Mouse (Mus musculus) heart, embryonic 14.5 days (tissue): ENCODE measurements at regions not wholly inside any gene's neighbourhood (a gene's known extent, or its start where the extent isn't known, plus 50 kb on each side); places are given as distances from the start of the nearest gene placed in this dataset.

Experiments used
- ATAC-seq: fragments of 200-750 bp; cut with Nextera tagmentation; 2 replicates; pipeline ENCODE4 v1.8.0; 2017; ENCODE audit warnings: low read depth, moderate TSS enrichment; ENCODE audit not compliant: insufficient number of reproducible peaks, insufficient read depth, low FRiP score
- H3K27ac ChIP-seq, 2 experiments: fragments of 200-500 bp in 1 of 2; fragments of 300-500 bp in 1 of 2; sonication (generic) in 1 of 2; replicated peaks in 1 of 2; 2 replicates each; pipeline ENCODE4 v1.5.1; 2012 to 2014; ENCODE audit warnings: low read depth in 2 of 2, low read length in 2 of 2, control low read depth in 1 of 2, mild to moderate bottlenecking in 1 of 2, mixed read lengths in 1 of 2; ENCODE audit not compliant: control insufficient read depth in 1 of 2, insufficient read depth in 1 of 2
- H3K27me3 ChIP-seq: fragments of 300-500 bp; sonication (generic); 2 replicates; pipeline ENCODE4 v1.6.1; 2014; ENCODE audit warnings: mild to moderate bottlenecking, low read length, control low read depth; ENCODE audit not compliant: control insufficient read depth, insufficient read depth
- H3K36me3 ChIP-seq: fragments of 300-500 bp; sonication (generic); 2 replicates; pipeline ENCODE4 v1.6.1; 2014; ENCODE audit warnings: mild to moderate bottlenecking, control low read depth, low read length, mixed read lengths; ENCODE audit not compliant: control insufficient read depth, insufficient read depth
- H3K4me1 ChIP-seq, 2 experiments: fragments of 200-500 bp in 1 of 2; fragments of 300-500 bp in 1 of 2; sonication (generic) in 1 of 2; 2 replicates each; pipeline ENCODE4 v1.6.1; 2012 to 2014; ENCODE audit warnings: low read length in 2 of 2, control low read depth in 1 of 2, mixed read lengths in 1 of 2; ENCODE audit not compliant: control insufficient read depth in 2 of 2, insufficient read depth in 2 of 2
- H3K4me2 ChIP-seq: fragments of 300-500 bp; sonication (generic); 2 replicates; pipeline ENCODE4 v1.6.1; 2014; ENCODE audit warnings: mild to moderate bottlenecking, low read length
- H3K4me3 ChIP-seq, 2 experiments: fragments of 200-500 bp in 1 of 2; fragments of 300-500 bp in 1 of 2; sonication (generic) in 1 of 2; 2 replicates each; pipeline ENCODE4 v1.5.1; 2012 to 2014; ENCODE audit warnings: low read length in 2 of 2, mild to moderate bottlenecking in 2 of 2, control low read depth in 1 of 2, low read depth in 1 of 2, moderate library complexity in 1 of 2; ENCODE audit not compliant: control insufficient read depth in 1 of 2, insufficient read depth in 1 of 2
- H3K9ac ChIP-seq: fragments of 300-500 bp; sonication (generic); 2 replicates; pipeline ENCODE4 v1.6.1; 2014; ENCODE audit warnings: mild to moderate bottlenecking, low read length
- H3K9me3 ChIP-seq: fragments of 300-500 bp; sonication (generic); 2 replicates; pipeline ENCODE4 v1.6.1; 2016; ENCODE audit warnings: low read length, control low read depth; ENCODE audit not compliant: control insufficient read depth
- WGBS: fragments of 180-500 bp; shearing (Covaris S2); extraction: QIAGEN DNeasy Blood & Tissue Kit; methylation state at CpG from one replicate; pipeline ENCODE4 v1.1.7; 2014; 5-methylcytosine and 5-hydroxymethylcytosine counted together

GRCm38 (mm10) chr6:143414590-143415382 lies 247.8 kb downstream of the Etnk1 start:
- Histone ChIP-seq H3K4me3 (no peak overlapping the region), H3K4me2 (no peak overlapping the region)
- WGBS = 77% methylated on average over 27 of the region's 27 CpGs

DNA sequence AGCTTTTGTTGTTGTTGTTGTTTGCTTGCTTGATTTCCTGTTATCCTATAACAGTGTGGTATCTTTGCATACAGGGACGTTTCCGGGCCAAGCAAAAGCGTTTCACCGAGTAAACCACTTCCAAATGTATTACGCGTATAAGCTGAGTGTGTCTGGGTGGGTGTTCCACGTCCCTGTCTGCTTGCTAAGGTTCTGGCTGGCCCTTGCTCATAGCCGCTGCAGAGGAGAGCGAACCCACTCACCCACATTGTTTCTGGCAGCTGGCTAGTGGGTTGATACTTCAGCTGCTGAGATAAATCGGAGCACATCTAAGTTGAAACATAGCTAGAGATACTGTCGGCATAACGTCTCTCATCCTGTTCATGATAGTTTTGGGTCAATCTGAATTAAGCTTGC lies 248.4 kb downstream of the Etnk1 start:
- Histone ChIP-seq H3K4me1 (0 out of 4 replicates have a peak, but pooled peaks cover 0 to 2% of the 10 kb centered on the region in 2 experiments), H3K4me3 (no peak overlapping the region), H3K4me2 (no peak overlapping the region), H3K36me3 (no peaks in the 10 kb centered on the region), H3K27me3 (no peaks in the 10 kb centered on the region), H3K9me3 (0 out of 2 replicates have a peak, but pooled peaks cover 3% of the 10 kb centered on the region), H3K27ac (no peak overlapping the region), H3K9ac (no peak overlapping the region)
- ATAC-seq = no peak
- WGBS = 81% methylated on average over 12 of the region's 12 CpGs

More at GRCm38 (mm10) chr6:143414590-143415382, 247.8 kb downstream of the Etnk1 start:
- ATAC-seq = no peak
- Histone ChIP-seq H3K4me1 (0 out of 4 replicates have a peak, but pooled peaks cover 0 to 2% of the 10 kb centered on the region in 2 experiments), H3K27ac (no peak overlapping the region), H3K27me3 (no peaks in the 10 kb centered on the region), H3K9ac (no peak overlapping the region), H3K9me3 (0 out of 2 replicates have a peak, but pooled peaks cover 3% of the 10 kb centered on the region), H3K36me3 (no peaks in the 10 kb centered on the region)

- Histone ChIP-seq H3K27ac (no peak overlapping the region), H3K4me2 (no peak overlapping the region), H3K9me3 (0 out of 2 replicates have a peak, but pooled peaks cover 3% of the 10 kb centered on the region), H3K4me1 (no peaks in the 10 kb centered on the region), H3K27me3 (no peaks in the 10 kb centered on the region), H3K9ac (no peak overlapping the region), H3K4me3 (no peak overlapping the region), H3K36me3 (no peaks in the 10 kb centered on the region)
- WGBS = 82% methylated on average over 7 of the region's 7 CpGs
- no peak for ATAC-seq
These were observed 252.9 kb downstream of the Etnk1 start for GRCm38 (mm10) chr6:143419872-143420271.

GRCm38 (mm10) chr6:143423026-143423425 lies 256.0 kb downstream of the Etnk1 start:
- Histone ChIP-seq H3K9me3 (no peaks in the 10 kb centered on the region), H3K27me3 (no peaks in the 10 kb centered on the region), H3K4me1 (no peaks in the 10 kb centered on the region), H3K27ac (no peak overlapping the region), H3K9ac (no peak overlapping the region), H3K36me3 (no peaks in the 10 kb centered on the region), H3K4me3 (no peak overlapping the region), H3K4me2 (no peak overlapping the region)
- ATAC-seq = no peak
- 91% methylated on average over 14 of the region's 14 CpGs for WGBS

DNA sequence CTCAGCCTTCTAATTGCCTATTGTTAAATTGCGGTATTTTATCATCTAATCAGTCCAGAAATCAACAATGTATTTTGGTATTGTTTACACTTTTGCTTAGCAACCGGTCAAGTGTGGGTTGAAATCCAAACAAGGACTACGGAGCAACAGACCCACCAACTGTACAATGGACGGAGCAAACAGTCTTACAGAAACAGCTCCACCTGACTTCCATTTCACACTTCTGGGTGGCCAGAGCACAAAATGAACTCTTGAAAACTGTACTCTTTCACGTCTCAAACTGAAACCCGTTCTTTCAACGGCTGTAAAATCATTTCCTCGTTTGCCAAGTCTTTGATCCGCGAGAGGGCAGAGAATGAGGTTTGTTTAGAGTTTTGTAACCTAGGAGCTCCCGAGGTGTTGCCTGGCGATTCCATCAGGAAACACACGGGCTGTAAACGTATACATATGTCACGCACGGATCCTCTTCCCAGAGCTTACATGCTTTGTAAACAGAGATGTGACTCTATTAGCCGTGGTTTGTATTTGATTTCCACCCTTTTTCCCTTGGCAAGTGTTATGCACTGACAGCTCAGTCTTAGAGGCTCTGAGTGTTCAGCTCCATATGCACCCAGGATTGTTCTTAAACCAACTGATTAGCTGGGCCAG lies 258.3 kb downstream of the Etnk1 start:
- WGBS = 80% methylated on average over 17 of the region's 17 CpGs
- Histone ChIP-seq H3K36me3 (no peaks in the 10 kb centered on the region), H3K4me2 (no peak overlapping the region), H3K9ac (no peak overlapping the region), H3K27me3 (no peaks in the 10 kb centered on the region), H3K4me3 (no peak overlapping the region), H3K4me1 (no peaks in the 10 kb centered on the region), H3K9me3 (no peaks in the 10 kb centered on the region), H3K27ac (no peak overlapping the region)
- no peak for ATAC-seq

DNA sequence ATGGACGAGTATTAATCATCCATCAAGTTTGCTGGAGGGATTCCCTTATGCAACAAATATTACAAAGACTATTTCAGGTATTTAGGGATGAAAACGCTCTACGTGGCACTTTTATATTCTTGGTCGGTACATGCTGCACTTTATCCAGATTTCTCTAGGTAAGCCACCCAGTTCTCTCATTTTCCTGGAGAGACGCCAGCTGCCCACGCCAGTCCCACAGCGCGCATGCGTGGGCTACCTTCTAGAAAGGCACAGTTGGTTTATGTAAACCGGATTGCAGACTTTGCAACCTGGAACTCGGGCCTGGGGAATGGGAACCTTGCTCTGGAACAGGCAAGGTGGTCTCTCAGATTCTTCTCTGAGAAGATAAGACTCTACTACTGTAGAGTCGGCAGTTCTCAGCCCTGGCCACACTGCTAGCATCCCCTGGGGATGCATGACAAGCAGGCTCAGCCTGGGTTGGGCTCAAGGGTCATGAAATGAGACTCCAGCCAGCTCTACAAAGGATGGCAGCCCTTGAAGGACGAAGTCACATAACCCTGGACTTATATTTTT lies 265.0 kb downstream of the Etnk1 start:
- H3K27ac ChIP-seq = no peak overlapping the region
- H3K9ac ChIP-seq = no peak overlapping the region
- H3K27me3 ChIP-seq = no peaks in the 10 kb centered on the region
- no peak overlapping the region for H3K4me3 ChIP-seq
- no peak overlapping the region for H3K4me2 ChIP-seq
- H3K4me1 ChIP-seq = no peaks in the 10 kb centered on the region
- WGBS = 85% methylated on average over 13 of the region's 13 CpGs
- no peaks in the 10 kb centered on the region for H3K36me3 ChIP-seq
- no peak for ATAC-seq
- no peaks in the 10 kb centered on the region for H3K9me3 ChIP-seq

DNA sequence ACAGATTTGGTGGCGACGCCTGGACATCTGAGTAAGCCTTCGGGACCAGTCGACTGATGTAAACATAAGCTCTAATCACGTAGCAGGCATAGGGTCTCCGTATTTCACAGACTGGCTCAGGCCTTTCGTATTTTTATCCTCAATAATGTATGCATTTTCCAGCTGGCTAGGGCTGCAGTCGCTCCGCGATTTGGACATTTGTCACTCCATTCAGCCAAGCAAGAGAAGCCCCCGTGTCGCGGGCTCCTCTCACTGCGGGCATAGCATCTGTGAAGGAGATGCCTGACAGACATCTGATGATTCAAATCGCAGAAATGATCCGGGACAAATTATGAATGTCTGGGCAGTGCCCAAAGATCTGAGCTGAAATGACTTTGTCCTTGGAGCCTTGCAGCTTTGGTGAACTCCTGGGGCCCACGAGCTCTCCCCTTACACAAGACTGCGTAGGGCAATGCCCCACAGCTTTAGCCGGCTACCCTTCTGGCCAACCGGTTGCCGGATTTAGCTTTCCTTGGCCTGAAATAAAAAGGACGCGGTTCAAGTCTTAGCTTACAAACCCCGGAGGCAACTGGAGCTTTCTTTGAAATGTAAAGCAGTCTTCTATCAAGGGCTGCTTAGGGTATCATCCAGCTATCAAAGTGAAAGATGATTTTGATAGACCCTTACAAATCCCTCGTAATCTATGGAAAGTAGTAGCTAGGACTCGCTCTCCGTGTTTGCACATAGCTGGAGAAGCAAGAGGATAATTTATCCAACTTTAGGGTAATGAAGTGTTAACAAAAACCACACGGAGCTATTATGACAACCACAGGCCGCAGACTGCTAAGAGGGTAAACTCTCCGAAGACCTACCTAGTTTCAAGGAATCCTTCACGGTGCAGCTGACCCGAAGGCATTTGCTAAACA lies 270.6 kb downstream of the Etnk1 start:
- Histone ChIP-seq H3K27me3 (no peaks in the 10 kb centered on the region), H3K27ac (no peak overlapping the region), H3K9ac (no peak overlapping the region), H3K4me1 (no peaks in the 10 kb centered on the region), H3K36me3 (no peaks in the 10 kb centered on the region), H3K9me3 (no peaks in the 10 kb centered on the region), H3K4me3 (no peak overlapping the region), H3K4me2 (no peak overlapping the region)
- no peak for ATAC-seq
- WGBS = 86% methylated on average over 32 of the region's 32 CpGs
